Mouse (Mus musculus): ENCODE data around the gene Rreb1. TPM values are rescaled to one million over a fixed set of nuclear protein-coding genes. Genes with fewer than 3 reads are reported as not detected.
"Not testable (repeated sequence)": the region's sequence is repeated elsewhere in the genome, so short reads cannot be mapped to it uniquely, and the experiment has no call there.

Rreb1 gene
- polyA plus RNA-seq, 1 experiment from 2014 or later, result 6.1 TPM

- Histone ChIP-seq H3K27me3 (ENCODE audit: control insufficient read depth, insufficient read depth, low read length) (no peaks in the 10 kb centered on the region), H3K4me2 (ENCODE audit: low read depth, low read length) (no peak overlapping the region), H3K36me3 (replicated peaks; ENCODE audit: control insufficient read depth, insufficient read depth, low read depth, low read length) (no peaks in the 10 kb centered on the region), H3K9ac (replicated peaks; ENCODE audit: low read length) (no peak overlapping the region), H3K9me3 (replicated peaks; ENCODE audit: control insufficient read depth, low read length) (no peaks in the 10 kb centered on the region), H3K27ac (replicated peaks; ENCODE audit: low read depth, low read length) (no peak overlapping the region), H3K4me3 (ENCODE audit: low read depth, low read length) (no peak overlapping the region), H3K4me1 (ENCODE audit: control insufficient read depth, insufficient read depth, low read length) (no peaks in the 10 kb centered on the region)
- WGBS, result 72% methylated on average over 8 of the region's 8 CpGs
- DNase-seq (ENCODE audit: low spot score), result no peak
- no peak for ATAC-seq (replicated peaks; ENCODE audit: insufficient number of reproducible peaks, low FRiP score, low TSS enrichment, low read depth)
Measured at GRCm38 (mm10) chr13:37833500-37833899, 55.3 kb downstream of the Rreb1 start.

- 82% methylated on average over 1 of the region's 1 CpGs for WGBS
- H3K9ac ChIP-seq (replicated peaks; ENCODE audit: low read length), result no peak overlapping the region
- no peak overlapping the region for H3K27ac ChIP-seq (replicated peaks; ENCODE audit: low read depth, low read length)
- no peak overlapping the region for H3K4me2 ChIP-seq (ENCODE audit: low read depth, low read length)
- H3K36me3 ChIP-seq (replicated peaks; ENCODE audit: control insufficient read depth, insufficient read depth, low read depth, low read length), result no peaks in the 10 kb centered on the region
- H3K4me3 ChIP-seq (ENCODE audit: low read depth, low read length), result no peak overlapping the region
- no peaks in the 10 kb centered on the region for H3K4me1 ChIP-seq (ENCODE audit: control insufficient read depth, insufficient read depth, low read length)
- DNase-seq (ENCODE audit: low spot score), result no peak
- no peaks in the 10 kb centered on the region for H3K27me3 ChIP-seq (ENCODE audit: control insufficient read depth, insufficient read depth, low read length)
- no peak for ATAC-seq (replicated peaks; ENCODE audit: insufficient number of reproducible peaks, low FRiP score, low TSS enrichment, low read depth)
- H3K9me3 ChIP-seq (replicated peaks; ENCODE audit: control insufficient read depth, low read length), result no peaks in the 10 kb centered on the region
Measured at GRCm38 (mm10) chr13:37835296-37835695, 57.1 kb downstream of the Rreb1 start.

DNA sequence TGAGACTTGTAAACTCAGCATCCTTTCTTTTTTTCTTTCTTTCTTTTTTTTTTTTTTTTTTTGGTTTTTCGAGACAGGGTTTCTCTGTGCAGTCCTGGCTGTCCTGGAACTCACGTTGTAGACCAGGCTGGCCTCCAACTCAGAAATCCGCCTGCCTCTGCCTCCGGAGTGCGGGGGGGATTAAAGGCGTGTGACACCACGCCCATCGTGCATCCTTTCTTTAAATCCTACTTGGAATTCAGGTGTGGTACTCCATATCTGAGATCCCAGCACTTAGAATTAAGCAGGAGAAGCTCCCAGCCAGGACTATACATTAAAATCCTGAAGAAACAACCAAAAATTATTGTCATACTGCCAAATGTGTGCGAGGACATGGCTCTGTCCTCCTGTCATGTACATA lies 57.6 kb downstream of the Rreb1 start:
- not testable (repeated sequence) for H3K27me3 ChIP-seq (ENCODE audit: control insufficient read depth, insufficient read depth, low read length); DNase-seq (ENCODE audit: low spot score); H3K9me3 ChIP-seq (replicated peaks; ENCODE audit: control insufficient read depth, low read length); H3K4me1 ChIP-seq (ENCODE audit: control insufficient read depth, insufficient read depth, low read length); H3K27ac ChIP-seq (replicated peaks; ENCODE audit: low read depth, low read length); H3K36me3 ChIP-seq (replicated peaks; ENCODE audit: control insufficient read depth, insufficient read depth, low read depth, low read length); H3K9ac ChIP-seq (replicated peaks; ENCODE audit: low read length); H3K4me3 ChIP-seq (ENCODE audit: low read depth, low read length); ATAC-seq (replicated peaks; ENCODE audit: insufficient number of reproducible peaks, low FRiP score, low TSS enrichment, low read depth); H3K4me2 ChIP-seq (ENCODE audit: low read depth, low read length)
- WGBS, result 91% methylated on average over 9 of the region's 9 CpGs

DNA sequence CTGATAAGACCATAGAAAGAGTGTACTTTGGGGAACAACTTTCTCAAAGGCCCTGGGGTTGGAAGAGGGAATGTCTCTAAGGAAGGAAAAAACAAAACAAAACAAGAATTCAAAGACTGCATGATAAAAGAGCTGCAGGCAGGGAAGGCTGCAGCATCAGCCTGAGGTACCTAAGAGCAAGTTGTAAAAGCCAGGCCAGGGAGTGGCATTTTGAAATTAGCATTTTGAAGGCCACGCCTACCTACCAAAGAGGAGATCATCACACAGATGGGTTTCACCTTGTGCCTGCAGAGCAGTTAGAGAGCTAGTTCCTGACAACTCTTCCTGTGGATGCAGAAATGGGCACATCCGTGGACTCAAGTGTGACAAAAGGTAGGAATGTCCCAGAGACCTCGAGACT lies 59.2 kb downstream of the Rreb1 start:
- Histone ChIP-seq H3K4me3 (ENCODE audit: low read depth, low read length) (no peak overlapping the region), H3K4me1 (ENCODE audit: control insufficient read depth, insufficient read depth, low read length) (no peaks in the 10 kb centered on the region), H3K27me3 (ENCODE audit: control insufficient read depth, insufficient read depth, low read length) (no peaks in the 10 kb centered on the region), H3K4me2 (ENCODE audit: low read depth, low read length) (no peak overlapping the region), H3K9me3 (replicated peaks; ENCODE audit: control insufficient read depth, low read length) (no peaks in the 10 kb centered on the region), H3K9ac (replicated peaks; ENCODE audit: low read length) (no peak overlapping the region), H3K36me3 (replicated peaks; ENCODE audit: control insufficient read depth, insufficient read depth, low read depth, low read length) (no peaks in the 10 kb centered on the region), H3K27ac (replicated peaks; ENCODE audit: low read depth, low read length) (no peak overlapping the region)
- 53% methylated on average over 3 of the region's 3 CpGs for WGBS
- DNase-seq (ENCODE audit: low spot score) (no peak), ATAC-seq (replicated peaks; ENCODE audit: insufficient number of reproducible peaks, low FRiP score, low TSS enrichment, low read depth) (no peak)

GRCm38 (mm10) chr13:37838260-37839183 lies 60.3 kb downstream of the Rreb1 start:
- no peak overlapping the region for H3K9ac ChIP-seq (replicated peaks; ENCODE audit: low read length)
- no peak for DNase-seq (ENCODE audit: low spot score)
- ATAC-seq (replicated peaks; ENCODE audit: insufficient number of reproducible peaks, low FRiP score, low TSS enrichment, low read depth), result no peak
- H3K4me3 ChIP-seq (ENCODE audit: low read depth, low read length), result no peak overlapping the region
- no peaks in the 10 kb centered on the region for H3K27me3 ChIP-seq (ENCODE audit: control insufficient read depth, insufficient read depth, low read length)
- no peak overlapping the region for H3K4me2 ChIP-seq (ENCODE audit: low read depth, low read length)
- 91% methylated on average over 18 of the region's 18 CpGs for WGBS
- H3K27ac ChIP-seq (replicated peaks; ENCODE audit: low read depth, low read length), result no peak overlapping the region
- no peaks in the 10 kb centered on the region for H3K9me3 ChIP-seq (replicated peaks; ENCODE audit: control insufficient read depth, low read length)
- no peaks in the 10 kb centered on the region for H3K4me1 ChIP-seq (ENCODE audit: control insufficient read depth, insufficient read depth, low read length)
- H3K36me3 ChIP-seq (replicated peaks; ENCODE audit: control insufficient read depth, insufficient read depth, low read depth, low read length), result no peaks in the 10 kb centered on the region

DNA sequence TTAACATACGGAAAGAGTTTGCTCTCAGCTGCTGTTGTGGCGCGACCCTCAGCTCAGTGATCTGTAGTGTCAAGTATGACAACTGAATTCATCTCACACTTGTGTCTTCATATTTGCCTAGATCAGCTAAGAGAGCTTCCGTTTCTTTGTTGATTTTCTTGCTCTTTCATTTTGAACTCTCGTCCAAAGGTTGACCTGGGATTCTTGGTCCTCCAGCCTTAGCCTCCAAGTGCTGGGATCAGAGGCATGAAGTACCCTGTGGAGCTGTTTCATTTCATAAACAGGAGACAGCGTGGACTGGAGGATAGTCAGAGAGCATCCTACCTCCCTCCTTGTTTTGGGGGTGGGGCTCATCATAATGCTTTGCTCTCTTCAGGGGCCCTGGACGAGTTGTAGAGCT lies 65.0 kb downstream of the Rreb1 start:
- Histone ChIP-seq H3K4me1 (ENCODE audit: control insufficient read depth, insufficient read depth, low read length) (no peaks in the 10 kb centered on the region), H3K4me3 (ENCODE audit: low read depth, low read length) (no peak overlapping the region), H3K36me3 (replicated peaks; ENCODE audit: control insufficient read depth, insufficient read depth, low read depth, low read length) (no peaks in the 10 kb centered on the region), H3K4me2 (ENCODE audit: low read depth, low read length) (no peak overlapping the region), H3K27me3 (ENCODE audit: control insufficient read depth, insufficient read depth, low read length) (no peaks in the 10 kb centered on the region), H3K9ac (replicated peaks; ENCODE audit: low read length) (no peak overlapping the region), H3K27ac (replicated peaks; ENCODE audit: low read depth, low read length) (no peak overlapping the region), H3K9me3 (replicated peaks; ENCODE audit: control insufficient read depth, low read length) (no peaks in the 10 kb centered on the region)
- DNase-seq (ENCODE audit: low spot score), result no peak
- WGBS, result 83% methylated on average over 7 of the region's 7 CpGs
- no peak for ATAC-seq (replicated peaks; ENCODE audit: insufficient number of reproducible peaks, low FRiP score, low TSS enrichment, low read depth)

GRCm38 (mm10) chr13:37843844-37844243 lies 65.6 kb downstream of the Rreb1 start:
- no peak for DNase-seq (ENCODE audit: low spot score)
- Histone ChIP-seq H3K36me3 (replicated peaks; ENCODE audit: control insufficient read depth, insufficient read depth, low read depth, low read length) (no peaks in the 10 kb centered on the region), H3K4me1 (ENCODE audit: control insufficient read depth, insufficient read depth, low read length) (no peaks in the 10 kb centered on the region), H3K4me3 (ENCODE audit: low read depth, low read length) (no peak overlapping the region), H3K9me3 (replicated peaks; ENCODE audit: control insufficient read depth, low read length) (no peaks in the 10 kb centered on the region), H3K4me2 (ENCODE audit: low read depth, low read length) (no peak overlapping the region), H3K9ac (replicated peaks; ENCODE audit: low read length) (no peak overlapping the region), H3K27ac (replicated peaks; ENCODE audit: low read depth, low read length) (no peak overlapping the region), H3K27me3 (ENCODE audit: control insufficient read depth, insufficient read depth, low read length) (no peaks in the 10 kb centered on the region)
- 81% methylated on average over 10 of the region's 10 CpGs for WGBS
- ATAC-seq (replicated peaks; ENCODE audit: insufficient number of reproducible peaks, low FRiP score, low TSS enrichment, low read depth), result no peak

GRCm38 (mm10) chr13:37845156-37845555 lies 67.0 kb downstream of the Rreb1 start:
- Histone ChIP-seq H3K36me3 (replicated peaks; ENCODE audit: control insufficient read depth, insufficient read depth, low read depth, low read length) (no peaks in the 10 kb centered on the region), H3K9me3 (replicated peaks; ENCODE audit: control insufficient read depth, low read length) (no peaks in the 10 kb centered on the region), H3K9ac (replicated peaks; ENCODE audit: low read length) (no peak overlapping the region), H3K27me3 (ENCODE audit: control insufficient read depth, insufficient read depth, low read length) (no peaks in the 10 kb centered on the region), H3K27ac (replicated peaks; ENCODE audit: low read depth, low read length) (no peak overlapping the region), H3K4me2 (ENCODE audit: low read depth, low read length) (no peak overlapping the region), H3K4me3 (ENCODE audit: low read depth, low read length) (no peak overlapping the region), H3K4me1 (ENCODE audit: control insufficient read depth, insufficient read depth, low read length) (no peaks in the 10 kb centered on the region)
- 66% methylated on average over 3 of the region's 3 CpGs for WGBS
- ATAC-seq (replicated peaks; ENCODE audit: insufficient number of reproducible peaks, low FRiP score, low TSS enrichment, low read depth) (no peak), DNase-seq (ENCODE audit: low spot score) (no peak)
